Mouse (Mus musculus): Measurements from ENCODE around the gene Dzank1.

Gene Dzank1

GRCm38 (mm10) chr2:144526981-144527820 lies at the start of gene Dzank1, which contains the start of gene Polr3f:
Gene Dzank1 (minus strand): TSS chr2:144527414.
Gene Polr3f (plus strand): TSS chr2:144527718.
- peak; percentile 98 for DNase-seq

GRCm38 (mm10) chr2:144555820-144556552 lies 28.8 kb upstream of the Dzank1 start, which contains the start of gene Sec23b:
Gene Sec23b (plus strand): TSS chr2:144556229.
- peak; percentile 97 for DNase-seq

- no peak for DNase-seq
Measured at GRCm38 (mm10) chr2:144555286-144555819, 28.1 kb upstream of the Dzank1 start.

- DNase-seq: no peak
Measured at GRCm38 (mm10) chr2:144553905-144554304, 26.7 kb upstream of the Dzank1 start.

- peak; percentile 75 for DNase-seq
Measured at GRCm38 (mm10) chr2:144550529-144550928, 23.3 kb upstream of the Dzank1 start, which contains the start of gene Rbbp9. Gene Rbbp9 (minus strand): TSS chr2:144550869.

GRCm38 (mm10) chr2:144547559-144547958 lies 20.3 kb upstream of the Dzank1 start:
- DNase-seq: no peak

- DNase-seq: no peak
Measured at GRCm38 (mm10) chr2:144545481-144545880, 18.3 kb upstream of the Dzank1 start.

GRCm38 (mm10) chr2:144545061-144545460 lies 17.8 kb upstream of the Dzank1 start:
- DNase-seq: no peak

- DNase-seq: no peak
Measured at GRCm38 (mm10) chr2:144544630-144545029, 17.4 kb upstream of the Dzank1 start.

GRCm38 (mm10) chr2:144543670-144544069 lies 16.5 kb upstream of the Dzank1 start:
- DNase-seq: no peak

- DNase-seq: no peak
Measured at GRCm38 (mm10) chr2:144541246-144541645, 14.0 kb upstream of the Dzank1 start.

- DNase-seq: no peak
Measured at GRCm38 (mm10) chr2:144537123-144537522, 9.9 kb upstream of the Dzank1 start.

- DNase-seq: no peak
Measured at GRCm38 (mm10) chr2:144527821-144528174, 584 bp upstream of the Dzank1 start.

GRCm38 (mm10) chr2:144525856-144526255 lies 1.4 kb downstream of the Dzank1 start:
- peak; percentile 40 for DNase-seq

GRCm38 (mm10) chr2:144519772-144520171 lies 7.4 kb downstream of the Dzank1 start:
- no peak for DNase-seq

GRCm38 (mm10) chr2:144514619-144515018 lies 12.6 kb downstream of the Dzank1 start:
- no peak for DNase-seq

- DNase-seq: no peak
Measured at GRCm38 (mm10) chr2:144502134-144502533, 25.1 kb downstream of the Dzank1 start.

- no peak for DNase-seq
Measured at GRCm38 (mm10) chr2:144489342-144489741, 37.9 kb downstream of the Dzank1 start.

GRCm38 (mm10) chr2:144487476-144487875 lies 39.7 kb downstream of the Dzank1 start:
- DNase-seq: no peak

- DNase-seq: no peak
Measured at GRCm38 (mm10) chr2:144485439-144485838, 41.8 kb downstream of the Dzank1 start.

- no peak for DNase-seq
Measured at GRCm38 (mm10) chr2:144484084-144484483, 43.1 kb downstream of the Dzank1 start.

GRCm38 (mm10) chr2:144479421-144479820 lies 47.8 kb downstream of the Dzank1 start:
- no peak for DNase-seq

GRCm38 (mm10) chr2:144467203-144467602 lies 60.0 kb downstream of the Dzank1 start:
- DNase-seq: no peak
